Mouse (Mus musculus) liver, postnatal 0 days (tissue): ENCODE results near the gene Prkag2. TPM values are rescaled to one million over a fixed set of nuclear protein-coding genes. Genes with fewer than 3 reads are reported as not detected.

Source experiments
- ATAC-seq: fragments of 200-750 bp; cut with Nextera tagmentation; 2 replicates; pipeline ENCODE4 v1.8.0; 2017; ENCODE audit warnings: mild to moderate bottlenecking, moderate library complexity
- DNase-seq: peaks from one replicate; pipeline ENCODE4 v3.0.0-alpha.2; 2016
- H3K27ac ChIP-seq: fragments of 300-500 bp; sonication (generic); 2 replicates; pipeline ENCODE4 v1.5.1; 2014; ENCODE audit warnings: antibody characterized with exemption, moderate library complexity, mild to moderate bottlenecking, low read depth
- H3K27me3 ChIP-seq: fragments of 300-500 bp; sonication (generic); 2 replicates; pipeline ENCODE4 v1.6.1; 2014; ENCODE audit warnings: low read length, control low read depth, mixed read lengths; ENCODE audit not compliant: insufficient read depth
- H3K36me3 ChIP-seq: fragments of 300-500 bp; sonication (generic); replicated peaks from 2 replicates; pipeline ENCODE4 v1.6.1; 2014; ENCODE audit warnings: mild to moderate bottlenecking, control low read depth, low read length, moderate library complexity, mixed read lengths; ENCODE audit not compliant: insufficient read depth
- H3K4me1 ChIP-seq: fragments of 300-500 bp; sonication (generic); 2 replicates; pipeline ENCODE4 v1.6.1; 2014; ENCODE audit warnings: antibody characterized with exemption, mild to moderate bottlenecking, control low read depth; ENCODE audit not compliant: insufficient read depth
- H3K4me2 ChIP-seq: fragments of 300-500 bp; sonication (generic); 2 replicates; pipeline ENCODE4 v1.6.1; 2014; ENCODE audit warnings: low read depth, mild to moderate bottlenecking, low read length, moderate library complexity, mixed read lengths
- H3K4me3 ChIP-seq: fragments of 300-500 bp; sonication (generic); 2 replicates; pipeline ENCODE4 v1.5.1; 2014; ENCODE audit warnings: low read depth, low read length
- H3K9ac ChIP-seq: fragments of 300-500 bp; sonication (generic); replicated peaks from 2 replicates; pipeline ENCODE4 v1.6.1; 2014; ENCODE audit warnings: mild to moderate bottlenecking, moderate library complexity
- H3K9me3 ChIP-seq: fragments of 300-500 bp; sonication (generic); 2 replicates; pipeline ENCODE4 v1.6.1; 2016; ENCODE audit warnings: mild to moderate bottlenecking, control low read depth, low read length, mixed read lengths
- CTCF ChIP-seq: sonication (generic); IDR thresholded peaks from 2 replicates; pipeline ENCODE4 v1.5.1; 2016; ENCODE audit warnings: antibody characterized with exemption, low read depth
- EP300 ChIP-seq: IDR thresholded peaks from 2 replicates; pipeline ENCODE4 v1.6.1; 2016; ENCODE audit warnings: antibody characterized with exemption, low read depth, mild to moderate bottlenecking
- WGBS: fragments of 180-500 bp; shearing (Covaris S2); extraction: QIAGEN DNeasy Blood & Tissue Kit; methylation state at CpG from one replicate; pipeline ENCODE4 v1.1.7; 2014; ENCODE audit not compliant: insufficient replicate concordance; 5-methylcytosine and 5-hydroxymethylcytosine counted together
- polyA plus RNA-seq: library from polyadenylated mRNA; unstranded; fragments of >200 nt; fragmentation: Nextera tagmentation; extraction: Ambion mirVana; gene quantifications from 2 replicates; pipeline ENCODE4 v1.2.1, GENCODE M21; 2015

The Prkag2 gene
- polyA plus RNA-seq, 1 experiment from 2014 or later = 6.8 TPM

DNA sequence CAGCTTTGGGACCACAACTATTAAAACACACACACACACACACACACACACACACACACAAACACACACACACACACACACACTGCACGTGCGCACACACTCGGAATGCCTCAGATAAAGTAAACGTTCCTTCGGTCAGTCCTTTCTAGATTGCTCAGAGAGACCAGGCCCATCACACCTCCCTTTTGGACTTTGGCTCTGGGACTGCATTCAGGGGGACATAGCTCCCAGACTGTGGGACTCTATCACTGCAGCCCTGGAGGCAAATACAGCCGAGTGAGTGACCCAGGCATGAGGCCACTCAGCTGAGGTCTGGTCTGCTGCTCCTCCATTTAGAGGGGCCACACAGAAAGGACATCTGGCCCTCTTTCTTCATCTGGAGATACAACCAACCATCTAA lies 81.2 kb downstream of the Prkag2 start:
- 63% methylated on average over 6 of the region's 6 CpGs for WGBS
- TF ChIP-seq EP300 (no peak), CTCF (no peak)
- Histone ChIP-seq H3K9ac (no peak overlapping the region), H3K27me3 (no peaks in the 10 kb centered on the region), H3K36me3 (peaks cover 5% of the 10 kb centered on the region; the same call in 1 of the 2 replicates), H3K9me3 (no peaks in the 10 kb centered on the region), H3K4me3 (no peak overlapping the region), H3K4me2 (no peak overlapping the region), H3K27ac (no peak overlapping the region), H3K4me1 (no peaks in the 10 kb centered on the region)
- DNase-seq = no peak
- no peak for ATAC-seq

DNA sequence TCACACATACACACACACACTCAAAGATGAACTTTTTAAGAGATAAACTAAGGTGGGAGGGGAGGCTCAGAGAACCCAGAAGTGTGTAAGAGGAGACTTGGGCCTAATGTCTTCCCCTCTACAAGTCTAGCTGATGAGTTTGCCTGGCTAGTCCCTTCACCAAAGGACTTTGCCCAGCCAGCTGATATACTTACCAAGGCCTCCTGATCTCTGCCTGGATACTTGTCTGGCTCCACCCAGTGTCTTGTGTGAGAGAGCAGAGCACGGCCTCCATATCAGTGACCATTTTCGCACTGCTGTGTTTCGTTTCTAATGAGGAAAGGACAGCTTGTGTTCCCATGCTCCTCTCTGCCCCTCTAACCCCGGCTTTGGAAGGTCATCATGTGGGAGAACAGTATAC lies 88.3 kb downstream of the Prkag2 start:
- Histone ChIP-seq H3K9ac (no peak overlapping the region), H3K4me3 (no peak overlapping the region), H3K4me1 (peaks cover 8% of the 10 kb centered on the region; the same call in 1 of the 2 replicates), H3K27me3 (no peaks in the 10 kb centered on the region), H3K36me3 (no peaks in the 10 kb centered on the region), H3K4me2 (no peak overlapping the region), H3K9me3 (no peaks in the 10 kb centered on the region), H3K27ac (no peak overlapping the region)
- no peak for DNase-seq
- no peak for TF ChIP-seq EP300
- no peak for TF ChIP-seq CTCF
- 79% methylated on average over 4 of the region's 4 CpGs for WGBS
- ATAC-seq = no peak

DNA sequence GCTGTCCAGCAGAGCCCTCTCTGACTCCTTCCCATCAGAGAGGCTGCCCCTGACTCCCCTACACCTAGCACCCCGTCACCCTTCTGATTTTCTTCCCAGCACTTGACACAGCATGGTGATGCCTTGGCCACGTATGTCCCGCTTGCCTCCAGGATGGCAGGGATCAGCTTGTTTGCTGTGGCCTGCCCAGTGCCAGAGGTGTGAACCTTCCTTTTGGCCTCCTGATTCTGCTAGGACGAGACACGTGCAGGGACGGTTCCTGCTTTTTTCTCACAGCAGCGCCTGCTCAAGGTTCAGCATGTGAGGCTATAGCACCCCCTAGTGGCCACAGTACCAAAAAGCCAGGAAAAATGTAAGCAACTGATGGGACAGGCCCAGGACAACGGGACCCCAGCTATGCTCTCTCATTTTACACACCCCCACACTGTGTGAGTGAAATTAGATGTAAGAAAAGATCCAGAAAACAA lies 89.4 kb downstream of the Prkag2 start:
- DNase-seq = peak; percentile 80
- peak; percentile 10; the same call in 1 of the 2 replicates for ATAC-seq
- H3K4me2 ChIP-seq = no peak overlapping the region

DNA sequence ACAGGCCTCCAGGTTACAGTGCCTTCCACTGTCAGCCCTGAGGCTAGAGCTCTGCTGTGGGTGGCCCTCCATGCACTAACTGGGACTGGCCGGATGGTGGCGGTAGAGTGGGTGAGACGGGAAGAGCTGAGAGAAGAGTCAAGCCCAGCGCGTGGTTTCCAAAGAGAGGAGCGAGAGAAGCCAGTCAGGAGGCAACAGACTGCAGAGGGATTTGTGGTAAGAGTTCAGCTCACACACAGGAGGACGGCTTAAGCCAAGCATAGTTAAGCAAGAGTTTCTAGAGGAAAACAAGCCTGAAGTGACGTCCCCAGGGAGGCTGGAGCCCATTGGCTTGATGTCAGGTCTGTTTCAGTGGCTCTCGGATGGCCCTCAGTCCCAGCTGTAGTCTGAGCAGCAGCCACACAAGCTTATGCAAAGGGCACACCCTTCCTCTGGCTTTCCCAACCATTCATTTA lies 90.0 kb downstream of the Prkag2 start:
- ATAC-seq = peak; percentile 85
- Histone ChIP-seq H3K9ac (no peak overlapping the region), H3K36me3 (no peaks in the 10 kb centered on the region), H3K4me1 (peaks cover 18% of the 10 kb centered on the region), H3K27me3 (no peaks in the 10 kb centered on the region), H3K4me3 (no peak overlapping the region), H3K9me3 (no peaks in the 10 kb centered on the region), H3K27ac (no peak overlapping the region), H3K4me2 (peak overlapping the region; percentile 38; the same call in 1 of the 2 replicates)
- TF ChIP-seq EP300 = no peak
- TF ChIP-seq CTCF = peak; percentile 93
- 4% methylated on average over 9 of the region's 9 CpGs for WGBS
- DNase-seq = peak; percentile 88

More for the DNA sequence above, 89.4 kb downstream of the Prkag2 start:
- H3K4me3 ChIP-seq = no peak overlapping the region
- no peak overlapping the region for H3K27ac ChIP-seq
- 8% methylated on average over 8 of the region's 8 CpGs for WGBS
- H3K9ac ChIP-seq = no peak overlapping the region
- H3K4me1 ChIP-seq = peaks cover 14% of the 10 kb centered on the region; the same call in 1 of the 2 replicates
- no peaks in the 10 kb centered on the region for H3K36me3 ChIP-seq
- no peak for TF ChIP-seq EP300
- TF ChIP-seq CTCF = peak; percentile 94
- H3K9me3 ChIP-seq = no peaks in the 10 kb centered on the region
- H3K27me3 ChIP-seq = no peaks in the 10 kb centered on the region

DNA sequence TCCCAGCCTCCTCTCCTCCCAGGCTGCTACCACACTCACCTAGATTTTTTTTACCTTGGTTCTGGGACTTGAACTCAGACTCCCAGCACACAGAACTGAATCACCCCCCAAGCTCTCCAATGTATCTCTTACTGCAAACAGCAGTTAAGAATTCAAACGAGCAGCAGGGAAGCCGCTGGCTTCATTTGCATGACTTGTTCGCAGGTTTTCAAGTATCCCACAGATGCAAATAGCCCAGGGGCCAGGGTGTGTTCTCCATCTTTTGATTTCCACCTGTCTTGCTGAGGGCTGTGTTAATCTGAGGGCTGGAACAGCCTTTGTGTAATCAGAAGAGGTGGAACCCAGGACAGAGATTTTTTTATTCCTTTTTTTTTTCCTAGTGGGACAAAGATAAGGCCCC lies 90.7 kb downstream of the Prkag2 start:
- H3K9me3 ChIP-seq = no peaks in the 10 kb centered on the region
- H3K4me2 ChIP-seq = no peak overlapping the region
- no peak for TF ChIP-seq CTCF
- no peaks in the 10 kb centered on the region for H3K36me3 ChIP-seq
- 76% methylated on average over 3 of the region's 3 CpGs for WGBS
- DNase-seq (no peak), ATAC-seq (no peak)
- no peaks in the 10 kb centered on the region for H3K27me3 ChIP-seq
- no peak overlapping the region for H3K9ac ChIP-seq
- peaks cover 22% of the 10 kb centered on the region for H3K4me1 ChIP-seq
- H3K27ac ChIP-seq = no peak overlapping the region
- H3K4me3 ChIP-seq = no peak overlapping the region

DNA sequence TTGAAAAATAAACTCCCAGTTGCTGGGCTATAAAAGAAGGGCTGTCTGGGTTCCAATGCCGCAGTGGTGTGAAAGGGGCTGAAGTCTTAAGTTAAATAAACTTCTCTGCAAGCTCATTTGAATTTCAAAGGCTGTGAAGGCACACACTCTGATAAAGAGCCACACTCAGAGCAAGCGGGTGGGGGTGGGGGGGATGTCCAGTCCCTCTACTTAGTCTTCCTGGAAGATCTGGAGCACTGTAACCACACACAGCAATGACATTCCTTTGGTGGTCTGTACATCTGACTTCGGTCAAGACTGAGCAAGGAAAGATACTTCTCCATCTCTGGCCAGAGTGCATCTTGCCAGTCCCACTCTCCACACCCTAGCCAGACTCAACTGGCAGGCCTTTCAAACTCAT lies 91.5 kb downstream of the Prkag2 start:
- H3K4me1 ChIP-seq = peaks cover 22% of the 10 kb centered on the region
- H3K27me3 ChIP-seq = no peaks in the 10 kb centered on the region
- WGBS = 70% methylated on average over 3 of the region's 3 CpGs
- no peak overlapping the region for H3K9ac ChIP-seq
- H3K4me3 ChIP-seq = no peak overlapping the region
- H3K36me3 ChIP-seq = no peaks in the 10 kb centered on the region
- no peak for ATAC-seq
- H3K4me2 ChIP-seq = no peak overlapping the region
- H3K9me3 ChIP-seq = no peaks in the 10 kb centered on the region
- no peak for DNase-seq
- no peak for TF ChIP-seq EP300
- TF ChIP-seq CTCF = no peak
- H3K27ac ChIP-seq = no peak overlapping the region
